Mouse (Mus musculus): ENCODE results near the gene Gm3633. TPM values are rescaled to one million over a fixed set of nuclear protein-coding genes. Genes with fewer than 3 reads are reported as not detected.
"Not testable (repeated sequence)": the region's sequence is repeated elsewhere in the genome, so short reads cannot be mapped to it uniquely, and the experiment has no call there.

Gm3633 gene
- not detected in 2 replicates for polyA plus RNA-seq (2016; fragmentation: Nextera tagmentation; extraction: Ambion mirVana)

DNA sequence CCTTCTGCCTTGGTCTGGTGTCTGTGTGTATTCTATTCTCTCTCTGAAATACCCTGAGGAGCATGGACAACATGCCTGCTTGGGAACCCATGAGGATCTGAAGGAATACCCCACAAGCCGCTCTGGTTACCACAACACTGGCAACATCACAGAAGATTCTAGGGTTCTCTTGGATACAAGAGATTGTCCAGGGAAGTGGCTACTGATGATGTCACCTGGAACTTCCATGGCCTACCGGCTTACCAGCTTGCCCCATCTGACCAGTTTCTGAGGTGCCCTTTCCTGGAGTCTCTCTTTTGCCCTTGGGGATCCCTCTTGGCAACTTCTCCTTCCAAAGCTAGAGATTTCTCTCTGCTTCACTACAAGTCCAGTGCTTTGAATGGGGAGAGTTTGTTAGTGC, at the start of gene Gm3633:
Gm3633 (minus strand) TSS at position 101 of the 400 bp plus-strand sequence.
- not testable (repeated sequence) for ATAC-seq (ENCODE audit: insufficient number of reproducible peaks, insufficient read depth, low FRiP score, low TSS enrichment, low read depth); H3K9me3 ChIP-seq; H3K9ac ChIP-seq (replicated peaks); H3K27ac ChIP-seq; H3K27me3 ChIP-seq; H3K4me3 ChIP-seq (replicated peaks); H3K36me3 ChIP-seq; H3K4me1 ChIP-seq (replicated peaks); H3K4me2 ChIP-seq
- 80% methylated on average over 1 of the region's 2 CpGs for WGBS

DNA sequence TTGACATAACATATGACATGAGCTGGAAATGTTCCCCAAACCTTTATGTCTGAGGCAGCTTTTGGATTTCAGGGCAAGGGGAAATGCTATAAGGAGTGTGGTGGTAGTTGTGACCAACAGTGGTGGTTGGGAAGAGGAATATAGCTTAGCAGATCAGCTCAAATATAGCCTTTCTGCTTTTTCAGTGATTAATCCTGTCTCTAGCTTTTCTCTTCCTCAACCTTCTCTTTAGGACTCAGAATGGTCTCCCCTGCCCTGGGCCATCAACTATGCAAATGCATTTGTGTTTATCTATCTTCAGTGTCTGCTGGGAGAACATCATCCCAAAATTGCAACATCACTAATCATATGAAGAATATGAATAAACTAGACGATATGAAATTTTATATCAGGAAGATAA, 13.9 kb upstream of the Gm3633 start, which contains the start of gene Gm10378:
Gm10378 (plus strand) TSS at position 301 of the 400 bp plus-strand sequence.
- not testable (repeated sequence) for ATAC-seq (ENCODE audit: insufficient number of reproducible peaks, insufficient read depth, low FRiP score, low TSS enrichment, low read depth); H3K27ac ChIP-seq; H3K9ac ChIP-seq (replicated peaks)

DNA sequence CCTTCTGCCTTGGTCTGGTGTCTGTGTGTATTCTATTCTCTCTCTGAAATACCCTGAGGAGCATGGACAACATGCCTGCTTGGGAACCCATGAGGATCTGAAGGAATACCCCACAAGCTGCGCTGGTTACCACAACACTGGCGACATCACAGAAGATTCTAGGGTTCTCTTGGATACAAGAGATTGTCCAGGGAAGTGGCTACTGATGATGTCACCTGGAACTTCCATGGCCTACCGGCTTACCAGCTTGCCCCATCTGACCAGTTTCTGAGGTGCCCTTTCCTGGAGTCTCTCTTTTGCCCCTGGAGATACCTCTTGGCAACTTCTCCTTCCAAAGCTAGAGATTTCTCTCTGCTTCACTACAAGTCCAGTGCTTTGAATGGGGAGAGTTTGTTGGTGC, 41.9 kb downstream of the Gm3633 start, which contains the start of gene Gm17124:
Gm17124 (minus strand) TSS at position 101 of the 400 bp plus-strand sequence.
- not testable (repeated sequence) for H3K27me3 ChIP-seq; H3K4me3 ChIP-seq (replicated peaks); H3K36me3 ChIP-seq; H3K9me3 ChIP-seq; ATAC-seq (ENCODE audit: insufficient number of reproducible peaks, insufficient read depth, low FRiP score, low TSS enrichment, low read depth); H3K4me2 ChIP-seq; H3K27ac ChIP-seq; H3K4me1 ChIP-seq (replicated peaks); H3K9ac ChIP-seq (replicated peaks)
- WGBS, result no CpG with 5 or more reads among the region's 3 CpGs

More for the DNA sequence above, 13.9 kb upstream of the Gm3633 start, which contains the start of gene Gm10378:
- not testable (repeated sequence) for H3K4me1 ChIP-seq (replicated peaks); H3K4me3 ChIP-seq (replicated peaks); H3K36me3 ChIP-seq; H3K4me2 ChIP-seq; H3K9me3 ChIP-seq; H3K27me3 ChIP-seq
- no CpG with 5 or more reads among the region's 1 CpGs for WGBS

Small RNA genes within 50 kb of the gene (microRNA-seq; reads per million reads assigned to microRNA genes)
- gene Gm23620, result not detected
- not detected for gene Gm25228

Other genes starting within 250 kb of the Gm3633 start
- gene Gm8005, start 202.2 kb downstream of the Gm3633 start, polyA plus RNA-seq (2016; fragmentation: Nextera tagmentation; extraction: Ambion mirVana), result not detected in 2 replicates
- not detected in 2 replicates for gene Gm8011, start 178.0 kb downstream of the Gm3633 start, polyA plus RNA-seq (2016; fragmentation: Nextera tagmentation; extraction: Ambion mirVana)
- not detected in 2 replicates for gene Gm8020, start 139.6 kb downstream of the Gm3633 start, polyA plus RNA-seq (2016; fragmentation: Nextera tagmentation; extraction: Ambion mirVana)
- not detected in 2 replicates for gene Gm8024, start 117.6 kb downstream of the Gm3633 start, polyA plus RNA-seq (2016; fragmentation: Nextera tagmentation; extraction: Ambion mirVana)
- gene Gm17124, start 42.0 kb downstream of the Gm3633 start, polyA plus RNA-seq (2016; fragmentation: Nextera tagmentation; extraction: Ambion mirVana), result not detected in 2 replicates
- not detected in 2 replicates for gene Gm10378, start 14.0 kb upstream of the Gm3633 start, polyA plus RNA-seq (2016; fragmentation: Nextera tagmentation; extraction: Ambion mirVana)
- gene Gm3015, start 126.9 kb upstream of the Gm3633 start, polyA plus RNA-seq (2016; fragmentation: Nextera tagmentation; extraction: Ambion mirVana), result not detected in 2 replicates
- not detected in 2 replicates for gene Gm10377, start 156.1 kb upstream of the Gm3633 start, polyA plus RNA-seq (2016; fragmentation: Nextera tagmentation; extraction: Ambion mirVana)
- not detected in 2 replicates for gene Gm21977, start 211.6 kb upstream of the Gm3633 start, polyA plus RNA-seq (2016; fragmentation: Nextera tagmentation; extraction: Ambion mirVana)